Mouse (Mus musculus) lung, postnatal 14 days (tissue): ENCODE measurements around the gene Irf3.

Source experiments
- DNase-seq: peaks from one replicate; pipeline ENCODE4 v3.0.0; 2021

Irf3 gene

GRCm38 (mm10) chr7:44997231-44997939 lies at the start of gene Irf3:
Gene Irf3 (plus strand): TSS chr7:44997648.
- peak; percentile 98 for DNase-seq

DNA sequence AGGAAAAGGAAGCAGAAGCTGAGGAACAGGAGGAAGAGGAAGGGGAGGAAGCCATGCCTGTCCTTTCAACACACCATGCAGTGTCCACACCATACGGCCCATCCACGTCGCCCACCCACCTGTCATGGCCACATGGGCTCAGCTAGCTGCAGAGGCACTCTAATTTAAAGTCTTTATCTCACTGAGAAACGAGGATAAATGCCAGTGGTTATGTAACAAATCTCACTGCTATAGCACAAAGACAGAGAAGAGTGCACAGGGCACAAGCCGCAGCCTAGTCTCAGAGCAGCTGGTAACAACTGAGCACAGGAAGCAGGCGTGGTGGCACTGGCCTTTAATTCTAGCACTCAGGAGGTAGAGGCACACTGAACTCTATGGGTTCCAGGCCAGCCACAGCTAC lies 47.5 kb upstream of the Irf3 start:
- DNase-seq = no peak

GRCm38 (mm10) chr7:44951960-44952359 lies 45.5 kb upstream of the Irf3 start:
- peak; percentile 81 for DNase-seq

DNA sequence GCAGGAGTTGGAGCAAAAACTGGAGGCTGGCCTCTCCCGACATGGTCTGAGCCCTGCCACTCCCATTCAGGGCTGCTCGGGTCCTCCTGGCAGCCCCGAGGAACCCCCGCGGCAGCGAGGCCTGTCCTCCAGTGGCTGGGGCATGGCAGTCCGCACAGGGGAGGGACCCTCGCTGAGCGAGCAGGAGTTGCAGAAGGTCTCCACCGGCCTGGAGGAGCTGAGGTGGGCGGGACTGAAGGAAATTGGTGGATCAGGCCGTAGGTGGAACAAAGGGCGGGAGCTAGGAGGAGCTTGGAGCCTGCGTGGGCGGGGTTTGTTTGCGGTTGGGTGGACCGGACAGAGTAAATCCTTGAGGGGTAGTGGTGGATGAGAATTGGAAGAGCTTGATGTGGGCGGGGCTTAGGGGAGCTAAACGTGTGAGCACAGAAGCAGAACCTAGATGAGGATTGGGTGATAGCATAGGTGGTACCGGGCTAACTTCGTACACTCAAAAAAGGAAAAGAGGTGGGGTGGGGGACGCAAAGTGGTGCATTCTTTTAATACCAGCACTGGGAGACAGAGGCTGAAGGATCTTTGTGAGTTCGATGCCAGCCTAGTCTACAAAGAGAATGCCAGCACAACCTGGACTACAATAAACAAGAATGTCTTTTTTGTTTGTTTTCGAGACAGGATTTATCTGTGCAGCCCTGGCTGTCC lies 44.7 kb upstream of the Irf3 start:
- peak; percentile 94 for DNase-seq

- DNase-seq = no peak
Observed at GRCm38 (mm10) chr7:44953561-44953960, 43.9 kb upstream of the Irf3 start.

DNA sequence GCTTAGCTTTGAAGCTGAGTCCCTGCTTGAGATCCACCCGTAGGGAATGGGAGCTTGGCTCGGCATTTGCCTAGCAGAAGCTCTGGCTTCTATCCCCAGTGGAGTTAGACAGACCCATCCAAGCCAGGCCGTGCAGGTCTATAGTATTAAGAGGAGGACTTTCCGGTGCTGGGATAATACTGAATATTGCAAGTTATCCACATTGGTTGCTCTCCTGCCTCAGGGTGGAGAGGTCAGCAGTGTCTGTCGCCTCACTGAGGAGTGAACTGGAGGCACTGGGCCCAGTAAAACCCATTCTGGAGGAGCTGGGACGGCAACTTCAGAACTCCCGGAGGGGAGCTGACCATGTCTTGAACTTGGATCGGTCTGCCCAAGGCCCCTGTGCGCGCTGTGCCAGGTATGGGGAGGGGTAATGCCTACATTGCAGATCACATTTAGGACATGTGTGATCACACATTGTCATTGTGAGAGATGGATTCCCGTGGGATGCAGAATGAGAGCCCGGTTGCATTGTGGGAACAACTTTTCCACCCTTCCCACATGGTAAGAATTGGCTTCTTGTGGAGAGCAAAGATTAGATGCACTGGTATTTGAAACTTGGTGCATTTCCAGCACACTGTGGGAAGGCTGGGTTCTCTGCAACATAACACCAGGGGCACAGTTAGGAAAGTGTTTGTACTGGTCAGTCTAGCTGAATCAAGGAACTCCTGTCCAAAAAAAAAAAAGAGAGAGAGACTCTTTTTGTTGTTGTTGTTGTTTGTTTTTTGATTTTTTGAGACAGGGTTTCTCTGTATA lies 43.2 kb upstream of the Irf3 start:
- no peak for DNase-seq

- DNase-seq = no peak
Observed at GRCm38 (mm10) chr7:44955628-44956027, 41.8 kb upstream of the Irf3 start.

- DNase-seq = no peak
Observed at GRCm38 (mm10) chr7:44956266-44956665, 41.2 kb upstream of the Irf3 start.

- DNase-seq = peak; percentile 61
Observed at GRCm38 (mm10) chr7:44957183-44957835, 40.1 kb upstream of the Irf3 start.

- DNase-seq = peak; percentile 54
Observed at GRCm38 (mm10) chr7:44958208-44958607, 39.2 kb upstream of the Irf3 start.

- DNase-seq = no peak
Observed at GRCm38 (mm10) chr7:44959281-44959680, 38.2 kb upstream of the Irf3 start.

DNA sequence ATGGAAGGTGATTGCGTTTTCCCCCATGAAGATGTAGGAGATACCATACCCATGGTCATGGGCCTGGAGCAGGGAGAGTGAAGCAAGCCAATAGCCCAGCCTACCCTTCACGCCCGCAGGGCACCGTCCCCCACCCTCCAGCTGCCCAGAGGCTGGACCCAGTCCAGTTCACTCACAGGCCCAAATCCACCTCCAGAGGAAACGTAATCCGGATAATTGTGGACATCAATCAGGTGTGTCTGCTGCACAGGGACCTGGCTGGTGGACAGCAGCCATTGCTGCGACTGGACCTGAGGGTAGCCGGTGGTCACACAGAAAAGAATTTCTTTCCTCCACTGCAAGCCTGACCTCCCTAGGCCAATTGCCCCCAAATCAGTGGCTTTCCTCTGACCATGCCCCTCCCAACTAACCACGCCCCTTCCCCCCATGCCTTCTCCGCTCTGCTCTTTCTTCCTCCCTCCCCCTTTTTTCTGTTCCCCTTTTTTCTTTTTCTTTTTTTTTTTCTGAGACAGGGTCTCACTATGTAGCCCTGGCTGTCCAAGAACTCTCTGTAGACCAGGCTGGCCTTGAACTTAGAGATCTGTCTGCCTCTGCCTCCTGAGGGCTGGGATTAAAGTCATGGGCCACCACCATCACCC lies 37.5 kb upstream of the Irf3 start:
- DNase-seq = no peak

- DNase-seq = no peak
Observed at GRCm38 (mm10) chr7:44960512-44960910, 36.9 kb upstream of the Irf3 start.

DNA sequence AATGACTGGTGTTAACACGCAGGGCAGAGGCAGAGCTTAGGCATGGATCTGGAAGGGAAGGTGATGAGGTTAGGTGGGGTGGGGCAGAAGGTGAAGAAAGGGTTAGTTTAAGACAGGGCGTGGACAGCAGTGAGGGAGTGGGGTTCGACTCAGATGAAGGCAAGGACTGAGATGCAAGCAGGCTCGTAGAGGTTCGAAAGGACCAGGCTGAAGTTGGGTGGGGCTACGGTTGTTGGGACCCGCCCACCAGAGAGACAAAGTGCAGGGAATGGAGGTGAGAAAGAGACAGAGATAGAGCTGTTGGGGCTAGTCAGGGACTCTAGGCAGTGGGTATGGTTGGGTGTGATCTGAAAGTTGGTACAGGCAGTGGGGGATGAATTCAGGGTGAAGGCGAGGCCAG lies 35.1 kb upstream of the Irf3 start:
- DNase-seq = no peak

DNA sequence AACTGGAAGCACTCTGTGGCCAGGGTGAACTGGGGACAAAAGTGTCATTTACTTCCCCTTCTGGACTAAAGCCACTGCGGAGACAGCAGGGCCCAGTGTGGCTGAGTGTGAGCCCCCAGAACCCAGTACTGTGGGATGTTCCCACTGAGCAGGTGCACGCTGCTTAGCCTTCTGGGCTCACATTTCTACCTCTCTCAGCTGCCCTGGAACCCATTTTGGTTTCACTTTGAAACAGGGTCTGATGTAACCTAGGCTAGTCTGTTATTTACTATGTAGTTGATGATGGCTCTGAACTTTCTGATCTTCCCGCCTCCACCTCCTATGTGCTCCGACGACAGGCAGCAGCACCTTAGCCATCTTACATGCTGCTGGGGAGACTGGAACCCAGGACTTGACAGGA lies 34.6 kb upstream of the Irf3 start:
- no peak for DNase-seq

GRCm38 (mm10) chr7:44964990-44965389 lies 32.5 kb upstream of the Irf3 start:
- no peak for DNase-seq

- no peak for DNase-seq
Observed at GRCm38 (mm10) chr7:44965975-44966374, 31.5 kb upstream of the Irf3 start.

DNA sequence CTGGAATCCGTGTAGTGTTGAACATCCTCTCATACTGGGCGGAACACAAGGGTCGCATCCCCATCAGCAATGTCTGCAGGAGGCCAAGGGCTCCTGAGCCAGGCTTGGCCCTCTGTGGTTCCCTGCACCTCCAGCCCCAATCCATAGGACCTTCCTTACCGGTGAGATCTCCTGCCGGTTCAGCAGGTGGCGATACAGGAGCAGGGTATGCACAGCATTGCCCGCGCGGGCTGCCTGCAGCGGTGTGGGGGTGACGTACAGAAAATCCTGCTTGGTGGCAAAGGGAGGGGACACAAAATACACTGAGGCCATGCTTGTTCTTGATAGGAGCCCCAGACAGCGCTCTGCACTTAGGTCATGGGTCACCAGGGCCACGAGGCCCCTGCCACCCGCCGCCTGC lies 30.8 kb upstream of the Irf3 start:
- no peak for DNase-seq

DNA sequence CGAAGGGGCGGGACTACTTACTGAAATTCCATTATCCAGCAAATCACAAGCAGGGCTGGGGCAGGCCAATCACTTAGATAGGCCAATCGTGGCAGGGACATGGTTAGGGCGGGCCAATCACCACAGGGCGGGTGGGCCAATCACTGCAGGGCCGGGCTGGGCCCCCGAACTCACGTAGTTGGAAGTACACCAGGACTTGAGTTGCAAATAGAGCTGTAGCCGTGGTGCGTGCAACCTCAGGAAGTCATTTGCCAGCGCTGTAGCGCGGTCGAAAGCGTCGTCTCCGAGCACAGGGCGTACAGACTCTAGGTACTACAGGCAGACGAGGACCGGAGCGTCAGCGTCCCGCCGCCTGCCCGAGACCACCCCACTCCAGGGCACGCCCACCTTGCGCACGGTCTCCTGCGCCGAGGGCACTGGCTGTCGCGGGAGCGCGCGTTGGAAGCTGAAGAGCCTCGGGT lies 27.2 kb upstream of the Irf3 start:
- peak; percentile 80 for DNase-seq

- no peak for DNase-seq
Observed at GRCm38 (mm10) chr7:44971142-44971541, 26.3 kb upstream of the Irf3 start.

DNA sequence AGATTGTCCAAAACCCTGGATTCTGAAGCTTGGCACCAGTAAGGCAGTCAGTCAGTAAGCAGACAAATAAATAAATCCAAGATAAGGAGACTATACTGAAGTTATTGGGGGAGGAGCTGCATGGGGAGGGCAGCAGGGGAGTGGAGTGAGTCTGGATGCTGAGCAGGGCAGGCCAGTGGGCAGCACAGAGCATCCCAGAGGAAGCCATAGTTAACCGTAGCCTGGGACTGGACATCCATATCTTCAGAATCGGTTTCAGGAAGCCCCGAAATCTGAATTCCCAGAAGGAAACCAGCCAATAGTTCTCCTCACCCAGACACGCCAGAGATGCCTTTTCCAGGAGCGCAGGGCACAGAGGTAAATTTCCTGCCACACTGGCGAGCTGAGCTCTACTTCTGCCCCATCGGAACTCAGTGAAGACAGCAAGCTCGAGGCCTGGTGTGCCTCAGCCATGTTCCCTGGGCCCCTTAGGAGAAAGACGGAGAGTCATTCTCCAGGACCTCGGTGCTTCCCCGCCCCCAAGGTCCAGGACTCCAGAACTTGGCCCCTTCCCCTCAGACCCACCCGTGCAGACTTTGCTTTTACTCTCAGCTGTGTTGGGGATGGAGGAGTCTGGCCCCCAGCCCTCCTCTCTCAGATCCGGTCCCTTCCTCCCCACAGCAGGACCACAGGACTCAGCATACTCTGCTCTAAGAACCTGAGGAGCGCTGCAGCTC lies 23.9 kb upstream of the Irf3 start:
- DNase-seq = no peak
